Mouse (Mus musculus): Measurements from ENCODE around the gene Hipk1.

GRCm38 (mm10) chr3:103696388-103696925, 94.9 kb downstream of the Hipk1 start:
- TF ChIP-seq CTCF (IDR thresholded peaks at IDR 0.05; ENCODE audit: low read depth) (no peak), EP300 (IDR thresholded peaks at IDR 0.05; ENCODE audit: low read depth) (no peak)

Data from heart, postnatal 0 days (tissue).